Mouse (Mus musculus) frontal cortex, postnatal 14 days (tissue): ENCODE measurements around the gene Slc16a2.

ENCODE experiments used
- DNase-seq, 2 experiments: peaks; one replicate each; pipeline ENCODE4 v3.0.0; 2022; ENCODE audit warnings: low spot score in 2 of 2

Gene Slc16a2

DNA sequence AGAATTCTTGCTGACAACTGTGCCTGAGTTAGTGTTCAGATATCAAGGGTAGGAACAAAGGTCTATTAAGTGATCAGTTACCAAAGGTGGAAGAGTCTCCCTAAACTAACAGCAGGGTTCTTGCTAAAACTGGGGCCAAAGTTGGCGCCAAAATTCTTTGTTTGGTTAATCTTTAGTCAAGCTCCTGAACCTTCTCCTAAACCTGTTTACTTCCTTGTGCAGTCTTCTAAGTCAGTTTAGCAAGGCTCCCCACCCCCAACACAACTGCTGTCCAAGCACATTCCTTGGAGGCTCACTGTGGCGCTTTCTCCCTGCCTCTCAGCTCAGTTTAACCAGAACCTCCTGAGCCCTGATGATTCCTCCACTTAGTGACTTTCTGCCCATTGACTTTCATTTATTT is 168.8 kb downstream of the Slc16a2 start:
- DNase-seq = no peak

DNA sequence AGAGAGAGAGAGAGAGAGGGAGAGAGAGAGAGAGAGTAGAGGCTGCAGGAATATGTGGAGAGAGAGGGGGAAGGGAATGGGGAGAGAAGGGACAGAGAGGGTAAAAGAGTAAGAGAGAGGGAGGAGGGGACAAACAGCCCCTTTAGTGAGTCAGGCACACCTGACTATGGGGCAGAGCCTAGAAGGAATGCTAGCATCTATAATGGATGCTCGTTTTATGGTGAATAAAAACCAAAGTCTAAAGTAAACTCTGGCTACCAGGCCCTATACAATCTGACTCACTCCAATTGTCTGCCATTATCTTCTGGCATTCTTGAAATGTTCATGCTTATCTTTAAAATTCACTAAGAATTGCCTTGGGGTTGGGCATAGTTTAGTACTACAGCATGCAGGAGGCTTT is 169.7 kb downstream of the Slc16a2 start:
- no peak for DNase-seq
